ENCODE assay signal across 23 mouse cellular contexts in the genomic region with DNA sequence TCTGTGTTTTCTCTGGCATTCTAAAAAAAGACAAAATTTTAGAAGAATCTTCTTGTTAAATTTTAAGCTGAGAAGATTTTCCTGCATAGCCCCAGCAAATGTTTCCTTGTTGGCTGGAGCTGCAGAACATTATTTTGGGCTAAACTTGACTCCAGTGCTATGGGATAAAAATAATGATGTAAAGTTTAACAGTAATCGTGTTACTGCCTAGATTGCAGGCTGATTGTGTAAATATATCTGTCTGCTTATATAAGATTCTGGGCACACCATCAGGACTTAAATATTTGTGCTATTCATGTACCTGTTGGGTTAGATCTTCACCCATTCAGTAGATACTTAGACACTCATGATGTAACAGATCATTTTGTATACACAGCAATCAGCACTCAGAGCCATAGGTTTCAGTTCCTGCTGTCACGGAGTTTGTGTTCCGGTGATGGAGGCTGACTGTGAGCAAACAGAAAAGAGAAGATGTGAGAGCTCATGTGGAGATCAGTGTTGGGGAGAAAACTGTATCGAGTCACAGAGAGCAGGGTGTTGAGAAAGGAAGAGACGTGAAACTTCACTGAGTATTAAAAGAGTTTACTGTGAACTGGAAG.
A peak's percentile ranks its signal among the peaks of the same experiment; 100 is the strongest.
DNase-seq lines count a peak whose midpoint lies in the region; ATAC-seq lines count a peak whose summit lies in the region.
"Had no signal": no experiment of that assay in that cellular context is flagged by ENCODE, and none has a peak within 500 bp of the region (broad histone marks: within the 10 kb centered on the region; RNA-seq: fewer than 3 reads in every experiment).

No protein-coding gene starts in this region.

- no peak overlapping the region for H3K4me2 ChIP-seq in forebrain, embryonic 15.5 days (replicated peaks)
- H3K4me2 ChIP-seq in kidney, embryonic 14.5 days (replicated peaks; ENCODE audit: low read depth, low read length) = no peak overlapping the region
- H3K4me2 ChIP-seq: embryonic facial prominence, embryonic 12.5 days; hindbrain, embryonic 14.5 days; limb, embryonic 12.5 days; liver, embryonic 11.5 days; midbrain, embryonic 12.5 days had no signal

- no peak overlapping the region for H3K9ac ChIP-seq in forebrain, embryonic 15.5 days (replicated peaks)
- no peak overlapping the region for H3K9ac ChIP-seq in kidney, embryonic 14.5 days (ENCODE audit: low read depth, low read length)
- H3K9ac ChIP-seq: embryonic facial prominence, embryonic 12.5 days; hindbrain, embryonic 14.5 days; limb, embryonic 12.5 days; midbrain, embryonic 12.5 days had no signal

- H3K9me3 ChIP-seq in forebrain, embryonic 15.5 days = no peaks in the 10 kb centered on the region
- no peaks in the 10 kb centered on the region for H3K9me3 ChIP-seq in kidney, embryonic 14.5 days (ENCODE audit: control insufficient read depth, low read length)
- H3K9me3 ChIP-seq: embryonic facial prominence, embryonic 12.5 days; limb, embryonic 12.5 days; midbrain, embryonic 12.5 days had no signal

- no peak overlapping the region for H3K4me3 ChIP-seq in forebrain, embryonic 15.5 days
- no peak overlapping the region for H3K4me3 ChIP-seq in kidney, embryonic 14.5 days (ENCODE audit: low read length)
- H3K4me3 ChIP-seq: embryonic facial prominence, embryonic 12.5 days; layer of hippocampus, adult 2 months; limb, embryonic 12.5 days; midbrain, embryonic 12.5 days had no signal

- H3K36me3 ChIP-seq in forebrain, embryonic 15.5 days = no peaks in the 10 kb centered on the region
- H3K36me3 ChIP-seq in kidney, embryonic 14.5 days (ENCODE audit: control insufficient read depth, insufficient read depth, low read length) = no peaks in the 10 kb centered on the region
- H3K36me3 ChIP-seq: embryonic facial prominence, embryonic 12.5 days; limb, embryonic 12.5 days; midbrain, embryonic 12.5 days had no signal

- WGBS in forebrain, embryonic 15.5 days = 86% methylated on average over 5 of the region's 5 CpGs
- WGBS in kidney, embryonic 14.5 days = 90% methylated on average over 5 of the region's 5 CpGs

- intact Hi-C loops in left cerebral cortex, postnatal 14 days (cut with DNase I) = loop anchor here (5.0 kb wide), 1 partner anchor 194 kb away; no protein-coding TSS in a partner anchor

- no peak overlapping the region for H3K27ac ChIP-seq in forebrain, embryonic 15.5 days (replicated peaks)
- H3K27ac ChIP-seq in kidney, embryonic 14.5 days (ENCODE audit: low read depth, low read length) = no peak overlapping the region
- H3K27ac ChIP-seq: embryonic facial prominence, embryonic 12.5 days; hindbrain, embryonic 14.5 days; layer of hippocampus, adult 2 months; limb, embryonic 12.5 days; midbrain, embryonic 12.5 days had no signal

- 0 out of 2 replicates have a peak, but pooled peaks have one; percentile 29 for ATAC-seq in common myeloid progenitor, adult 5-6 weeks (replicated peaks; ENCODE audit: low read depth, poor library complexity, severe bottlenecking)
- ATAC-seq in forebrain, embryonic 15.5 days (replicated peaks) = no peak
- ATAC-seq in kidney, embryonic 14.5 days (ENCODE audit: low FRiP score, low TSS enrichment) = no peak

- no peaks in the 10 kb centered on the region for H3K27me3 ChIP-seq in forebrain, embryonic 15.5 days
- H3K27me3 ChIP-seq in kidney, embryonic 14.5 days (ENCODE audit: control insufficient read depth, insufficient read depth, low read length) = no peaks in the 10 kb centered on the region
- H3K27me3 ChIP-seq: embryonic facial prominence, embryonic 12.5 days; midbrain, embryonic 12.5 days had no signal

- H3K4me1 ChIP-seq in forebrain, embryonic 15.5 days = no peaks in the 10 kb centered on the region
- no peaks in the 10 kb centered on the region for H3K4me1 ChIP-seq in kidney, embryonic 14.5 days (ENCODE audit: control insufficient read depth, insufficient read depth, low read length)
- H3K4me1 ChIP-seq: embryonic facial prominence, embryonic 12.5 days; limb, embryonic 12.5 days had no signal

- DNase-seq in layer of hippocampus, adult 9-11 months = peak; percentile 11
- no peak for DNase-seq in layer of hippocampus, adult 8-10 months (ENCODE audit: low spot score in 2 of 2)
- peak; percentile 9 to 15 for DNase-seq in left cerebral cortex, postnatal 14 days (ENCODE audit: low spot score in 2 of 2)
- peak; percentile 79 for DNase-seq in telencephalon, adult 2 months (ENCODE audit: low read depth, low spot score)
- DNase-seq: adrenal gland, adult 2 months; B cell, adult 2 months; cerebellum, adult 11-12 months; cerebellum, postnatal 10 days; gastrocnemius, postnatal 36 days; heart, postnatal 4 days; kidney, adult 2 months; kidney, postnatal 14 days; lung, adult 18-20 months; lung, postnatal 10 days had no signal

Comparison
In these comparisons a context has a peak if more than half of its experiments do, and no peak if none do; other contexts are left out.
1. DNase-seq: peak in layer of hippocampus, adult 9-11 months (single experiment), left cerebral cortex, postnatal 14 days (2 of 2) and telencephalon, adult 2 months (single experiment); none in layer of hippocampus, adult 8-10 months (0 of 2).